Mouse (Mus musculus) stomach, embryonic 15.5 days (tissue): Measurements from ENCODE around the gene Gm14180. TPM values are rescaled to one million over a fixed set of nuclear protein-coding genes. Genes with fewer than 3 reads are reported as not detected.

Experiments
- polyA plus RNA-seq: library from polyadenylated mRNA; unstranded; fragments of >200 nt; fragmentation: Nextera tagmentation; extraction: Ambion mirVana; gene quantifications from 2 replicates; pipeline ENCODE4 v1.2.1, GENCODE M21; 2015

The Gm14180 gene
- polyA plus RNA-seq, 1 experiment from 2014 or later: not detected

Other genes with a start within 250 kb of the Gm14180 start
- 33.1 and 41.9 TPM in 2 replicates for gene Krt23, start 241.2 kb downstream of the Gm14180 start, polyA plus RNA-seq
- not detected in 2 replicates for gene Krt39, start 213.0 kb downstream of the Gm14180 start, polyA plus RNA-seq
- gene Krt40, start 191.1 kb downstream of the Gm14180 start, polyA plus RNA-seq: not detected in 2 replicates
- not detected in 2 replicates for gene Krtap3-3, start 183.4 kb downstream of the Gm14180 start, polyA plus RNA-seq
- not detected in 2 replicates for gene Krtap3-2, start 177.4 kb downstream of the Gm14180 start, polyA plus RNA-seq
- not detected in 2 replicates for gene Gm11939, start 174.8 kb downstream of the Gm14180 start, polyA plus RNA-seq
- not detected in 2 replicates for gene Krtap3-1, start 167.7 kb downstream of the Gm14180 start, polyA plus RNA-seq
- gene Krtap1-5, start 153.3 kb downstream of the Gm14180 start, polyA plus RNA-seq: not detected in 2 replicates
- gene Krtap1-4, start 150.6 kb downstream of the Gm14180 start, polyA plus RNA-seq: not detected in 2 replicates
- gene Krtap1-3, start 143.0 kb downstream of the Gm14180 start, polyA plus RNA-seq: not detected in 2 replicates
- gene Krtap9-3, start 136.2 kb downstream of the Gm14180 start, polyA plus RNA-seq: not detected in 2 replicates
- not detected in 2 replicates for gene Gm11938, start 131.0 kb downstream of the Gm14180 start, polyA plus RNA-seq
- gene Gm11937, start 124.1 kb downstream of the Gm14180 start, polyA plus RNA-seq: not detected in 2 replicates
- gene Krtap2-4, start 119.4 kb downstream of the Gm14180 start, polyA plus RNA-seq: not detected in 2 replicates
- gene Gm11562, start 113.9 kb downstream of the Gm14180 start, polyA plus RNA-seq: not detected in 2 replicates
- gene Krtap4-1, start 106.1 kb downstream of the Gm14180 start, polyA plus RNA-seq: not detected in 2 replicates
- gene Krtap4-2, start 99.2 kb downstream of the Gm14180 start, polyA plus RNA-seq: not detected in 2 replicates
- not detected in 2 replicates for gene Krtap4-7, start 90.2 kb downstream of the Gm14180 start, polyA plus RNA-seq
- not detected in 2 replicates for gene Gm11555, start 84.1 kb downstream of the Gm14180 start, polyA plus RNA-seq
- not detected in 2 replicates for gene Gm11563, start 75.3 kb downstream of the Gm14180 start, polyA plus RNA-seq
- not detected in 2 replicates for gene Krtap4-6, start 68.3 kb downstream of the Gm14180 start, polyA plus RNA-seq
- gene Gm14190, start 43.5 kb downstream of the Gm14180 start, polyA plus RNA-seq: not detected in 2 replicates
- gene Gm11595, start 38.6 kb upstream of the Gm14180 start, polyA plus RNA-seq: not detected in 2 replicates
- gene Krtap4-8, start 46.4 kb upstream of the Gm14180 start, polyA plus RNA-seq: not detected in 2 replicates
- gene Krtap4-9, start 50.9 kb upstream of the Gm14180 start, polyA plus RNA-seq: not detected in 2 replicates
- gene Gm11596, start 59.2 kb upstream of the Gm14180 start, polyA plus RNA-seq: not detected in 2 replicates
- not detected in 2 replicates for gene Gm11569, start 64.6 kb upstream of the Gm14180 start, polyA plus RNA-seq
- not detected in 2 replicates for gene Gm11554, start 70.2 kb upstream of the Gm14180 start, polyA plus RNA-seq
- gene Krtap4-13, start 75.6 kb upstream of the Gm14180 start, polyA plus RNA-seq: not detected in 2 replicates
- not detected in 2 replicates for gene Gm11564, start 81.4 kb upstream of the Gm14180 start, polyA plus RNA-seq
- not detected in 2 replicates for gene 2300003K06Rik, start 103.8 kb upstream of the Gm14180 start, polyA plus RNA-seq
- not detected in 2 replicates for gene Krtap4-16, start 117.3 kb upstream of the Gm14180 start, polyA plus RNA-seq
- not detected in 2 replicates for gene Gm11568, start 123.6 kb upstream of the Gm14180 start, polyA plus RNA-seq
- gene Gm11559, start 130.2 kb upstream of the Gm14180 start, polyA plus RNA-seq: not detected in 2 replicates
- not detected in 2 replicates for gene Krtap9-1, start 139.1 kb upstream of the Gm14180 start, polyA plus RNA-seq
- not detected in 2 replicates for gene Gm11567, start 144.9 kb upstream of the Gm14180 start, polyA plus RNA-seq
- gene Krtap31-1, start 173.6 kb upstream of the Gm14180 start, polyA plus RNA-seq: not detected in 2 replicates
- gene Gm11565, start 180.5 kb upstream of the Gm14180 start, polyA plus RNA-seq: not detected in 2 replicates
- gene Krtap31-2, start 202.0 kb upstream of the Gm14180 start, polyA plus RNA-seq: not detected in 2 replicates
- gene Krtap9-5, start 214.2 kb upstream of the Gm14180 start, polyA plus RNA-seq: not detected in 2 replicates
- gene Krtap29-1, start 244.8 kb upstream of the Gm14180 start, polyA plus RNA-seq: not detected in 2 replicates